Mouse (Mus musculus): Measurements from ENCODE around the gene Olfr1326-ps1.

Gene Olfr1326-ps1

GRCm38 (mm10) chrX:74574788-74575187 is at the start of gene Olfr1326-ps1:
Gene Olfr1326-ps1, minus strand, starts transcription at chrX:74574888.
- no peak for DNase-seq

GRCm38 (mm10) chrX:74592379-74592778 is 17.7 kb upstream of the Olfr1326-ps1 start, which contains the start of gene Olfr1325:
Gene Olfr1325, plus strand, starts transcription at chrX:74592679.
- DNase-seq, result no peak

Data from kidney, postnatal 25 days (tissue).